Comparison of ENCODE assay signal across 21 mouse cellular contexts in genomic region chr6:8059199-8059598, GRCm38 (mm10).
DNase-seq lines count a peak whose midpoint lies in the region; ATAC-seq lines count a peak whose summit lies in the region.
"Had no signal": no experiment of that assay in that cellular context is flagged by ENCODE, and none has a peak within 500 bp of the region (broad histone marks: within the 10 kb centered on the region; RNA-seq: fewer than 3 reads in every experiment).

No protein-coding gene starts in this region.

- H3K27me3 ChIP-seq in intestine, embryonic 15.5 days (replicated peaks): no peaks in the 10 kb centered on the region
- H3K27me3 ChIP-seq: CH12.LX, Patski had no signal

- H3K4me1 ChIP-seq in intestine, embryonic 15.5 days (replicated peaks): no peaks in the 10 kb centered on the region

- H3K27ac ChIP-seq in intestine, embryonic 15.5 days: no peak overlapping the region

- intact Hi-C loops in heart, postnatal 25 days (cut with DNase I): no loop called here

- H3K4me2 ChIP-seq in intestine, embryonic 15.5 days (replicated peaks): no peak overlapping the region

- no peak overlapping the region for H3K9ac ChIP-seq in intestine, embryonic 15.5 days

- 80% methylated on average over 7 of the region's 7 CpGs for WGBS in intestine, embryonic 15.5 days

- no peaks in the 10 kb centered on the region for H3K36me3 ChIP-seq in intestine, embryonic 15.5 days
- H3K36me3 ChIP-seq: G1E had no signal

- DNase-seq in heart, adult 11 months: peak; percentile 49
- no peak for DNase-seq in heart, postnatal 25 days (ENCODE audit: low spot score)
- DNase-seq in layer of hippocampus, adult 9-11 months: no peak
- DNase-seq in cerebellum, postnatal 10 days: no peak
- DNase-seq: adrenal gland, adult 2 months; adrenal gland, adult 8-10 months; adrenal gland, postnatal 10 days; adrenal gland, postnatal 14 days; adrenal gland, postnatal 25 days; adrenal gland, postnatal 36 days; cerebellum, adult 11 months; cerebellum, adult 11-12 months had no signal

- H3K9me3 ChIP-seq in intestine, embryonic 15.5 days: no peaks in the 10 kb centered on the region
- H3K9me3 ChIP-seq: G1E had no signal

- no peak overlapping the region for H3K4me3 ChIP-seq in intestine, embryonic 15.5 days (replicated peaks)

- peak; percentile 63; the same call in 1 of the 2 replicates for ATAC-seq in common myeloid progenitor, adult 5-6 weeks (replicated peaks; ENCODE audit: low read depth, poor library complexity, severe bottlenecking)
- peak; percentile 63 for ATAC-seq in granulocyte monocyte progenitor cell, adult 5-6 weeks (replicated peaks; ENCODE audit: poor library complexity, severe bottlenecking)
- peak; percentile 54; the same call in 1 of the 2 replicates for ATAC-seq in megakaryocyte progenitor cell, adult 5-6 weeks (replicated peaks; ENCODE audit: poor library complexity)
- no peak for ATAC-seq in intestine, embryonic 15.5 days
- ATAC-seq: activated CD4-positive, CD25-positive, alpha-beta regulatory T cell, adult 4 months; CD4-positive, CD25-positive, alpha-beta regulatory T cell, adult 4 months; Patski had no signal
